Mouse (Mus musculus): Measurements from ENCODE around the gene Selenoh. TPM values are rescaled to one million over a fixed set of nuclear protein-coding genes. Genes with fewer than 3 reads are reported as not detected.
A peak's percentile ranks its signal among the peaks of the same experiment; 100 is the strongest.

The Selenoh gene
- polyA plus RNA-seq, 1 experiment = 129 TPM

DNA sequence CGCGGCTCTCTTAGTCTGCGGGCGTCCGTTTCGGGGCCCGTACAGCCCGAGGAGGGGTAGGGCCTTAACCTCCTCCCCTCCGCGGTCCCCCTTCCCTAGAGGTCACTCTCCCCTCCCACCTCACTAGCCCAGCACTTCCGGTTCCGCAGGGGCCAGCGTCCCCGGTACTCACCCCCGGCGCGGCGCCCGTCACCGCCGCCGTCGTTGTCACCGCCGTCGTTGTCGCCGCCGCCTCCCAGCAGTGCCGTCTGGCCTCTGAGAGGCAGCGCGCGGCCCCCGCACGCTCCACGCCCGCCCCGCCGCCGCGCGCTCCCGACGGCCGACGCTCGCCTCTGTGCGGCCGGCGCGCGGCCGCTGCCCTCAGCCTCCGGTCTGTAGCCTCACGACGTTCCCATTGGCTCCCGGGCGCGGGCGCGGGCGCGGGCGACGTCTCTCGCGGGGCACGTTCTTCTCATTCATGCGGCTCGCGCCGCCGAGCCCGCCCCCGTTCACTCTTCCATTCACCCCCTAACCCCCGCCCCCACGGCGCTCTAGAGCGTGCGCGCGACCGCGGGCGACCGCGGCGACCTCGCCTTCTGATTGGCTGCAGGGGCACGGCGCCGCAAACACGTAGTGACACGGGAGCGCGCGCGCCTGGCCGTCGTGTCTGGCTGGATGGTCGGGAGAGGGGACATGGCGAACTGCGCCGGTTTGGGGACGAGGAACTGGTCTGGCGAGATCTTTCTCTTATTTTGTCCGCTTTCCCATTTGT, 44.4 kb upstream of the Selenoh start, which contains the start of gene Zdhhc5:
TSS of gene Zdhhc5 (minus strand) at position 370 of the 751 bp plus-strand sequence.
- TF ChIP-seq REST (IDR thresholded peaks at IDR 0.05; ENCODE audit: insufficient read depth, insufficient read length) (no peak), POLR2A (IDR thresholded peaks at IDR 0.05; ENCODE audit: insufficient read length, low read depth) (peak; percentile 94), TCF12 (IDR thresholded peaks at IDR 0.05; ENCODE audit: insufficient read depth, poor library complexity, severe bottlenecking) (no peak), SRF (IDR thresholded peaks at IDR 0.05; ENCODE audit: control insufficient read depth, insufficient read length, low read depth) (peak; percentile 37), MYOD1 (IDR thresholded peaks at IDR 0.05; ENCODE audit: control insufficient read depth in 1 of 3, insufficient read length in 2 of 3, low read depth in 2 of 3) (no peak), TCF3 (IDR thresholded peaks at IDR 0.05; ENCODE audit: insufficient read length, low read depth) (no peak), MAX (IDR thresholded peaks at IDR 0.05; ENCODE audit: low read depth) (no peak), USF1 (IDR thresholded peaks at IDR 0.05; ENCODE audit: low read depth) (no peak), POLR2AphosphoS2 (IDR thresholded peaks at IDR 0.05; ENCODE audit: insufficient read length, low read depth) (peak; percentile 87), E2F4 (IDR thresholded peaks at IDR 0.05; ENCODE audit: insufficient read depth) (no peak)
- H3ac ChIP-seq (ENCODE audit: control insufficient read depth, insufficient read length) = peak within 1 kb of the TSS; percentile 91
- H3K4me3 ChIP-seq = peak within 1 kb of the TSS; percentile 79
- peaks cover 13% of the 10 kb centered on the region for H3K36me3 ChIP-seq (ENCODE audit: control insufficient read depth, insufficient read depth)
- peaks cover 46% of the 10 kb centered on the region for H3K79me2 ChIP-seq (ENCODE audit: control insufficient read depth, insufficient read depth)
- peak within 1 kb of the TSS; percentile 98 for H3K4me2 ChIP-seq (ENCODE audit: low read depth)
- no peaks in the 10 kb centered on the region for H3K27me3 ChIP-seq (ENCODE audit: control insufficient read depth, insufficient read depth, insufficient read length)

GRCm38 (mm10) chr2:84714422-84714810, 43.8 kb upstream of the Selenoh start:
- peak overlapping the region; percentile 91 for H3ac ChIP-seq (ENCODE audit: control insufficient read depth, insufficient read length)
- peaks cover 18% of the 10 kb centered on the region for H3K36me3 ChIP-seq (ENCODE audit: control insufficient read depth, insufficient read depth)
- no peaks in the 10 kb centered on the region for H3K27me3 ChIP-seq (ENCODE audit: control insufficient read depth, insufficient read depth, insufficient read length)
- H3K4me3 ChIP-seq = peak overlapping the region; percentile 79
- TF ChIP-seq TCF12 (IDR thresholded peaks at IDR 0.05; ENCODE audit: insufficient read depth, poor library complexity, severe bottlenecking) (no peak), SRF (IDR thresholded peaks at IDR 0.05; ENCODE audit: control insufficient read depth, insufficient read length, low read depth) (no peak), POLR2A (IDR thresholded peaks at IDR 0.05; ENCODE audit: insufficient read length, low read depth) (no peak), E2F4 (IDR thresholded peaks at IDR 0.05; ENCODE audit: insufficient read depth) (no peak), CEBPB (IDR thresholded peaks at IDR 0.05; ENCODE audit: insufficient read depth, poor library complexity, severe bottlenecking) (no peak), USF1 (IDR thresholded peaks at IDR 0.05; ENCODE audit: low read depth) (no peak), MAX (IDR thresholded peaks at IDR 0.05; ENCODE audit: low read depth) (no peak), TCF3 (IDR thresholded peaks at IDR 0.05; ENCODE audit: insufficient read length, low read depth) (no peak), REST (IDR thresholded peaks at IDR 0.05; ENCODE audit: insufficient read depth, insufficient read length) (no peak), MYOD1 (IDR thresholded peaks at IDR 0.05; ENCODE audit: control insufficient read depth in 1 of 3, insufficient read length in 2 of 3, low read depth in 2 of 3) (no peak), MYOG (IDR thresholded peaks at IDR 0.05; ENCODE audit: control insufficient read depth in 1 of 3, insufficient read depth in 1 of 3, insufficient read length in 2 of 3, low read depth in 2 of 3) (no peak), POLR2AphosphoS2 (IDR thresholded peaks at IDR 0.05; ENCODE audit: insufficient read length, low read depth) (no peak)
- H3K79me2 ChIP-seq (ENCODE audit: control insufficient read depth, insufficient read depth) = peaks cover 52% of the 10 kb centered on the region
- H3K4me2 ChIP-seq (ENCODE audit: low read depth) = peak overlapping the region; percentile 88

GRCm38 (mm10) chr2:84711898-84712297, 41.3 kb upstream of the Selenoh start:
- H3K4me2 ChIP-seq (ENCODE audit: low read depth) = no peak overlapping the region
- H3K4me3 ChIP-seq = no peak overlapping the region
- H3K79me2 ChIP-seq (ENCODE audit: control insufficient read depth, insufficient read depth) = peaks cover 76% of the 10 kb centered on the region
- H3ac ChIP-seq (ENCODE audit: control insufficient read depth, insufficient read length) = no peak overlapping the region
- TF ChIP-seq CEBPB (IDR thresholded peaks at IDR 0.05; ENCODE audit: insufficient read depth, poor library complexity, severe bottlenecking) = no peak
- TF ChIP-seq TCF3 (IDR thresholded peaks at IDR 0.05; ENCODE audit: insufficient read length, low read depth) = no peak
- no peak for TF ChIP-seq USF1 (IDR thresholded peaks at IDR 0.05; ENCODE audit: low read depth)
- no peak for TF ChIP-seq REST (IDR thresholded peaks at IDR 0.05; ENCODE audit: insufficient read depth, insufficient read length)
- TF ChIP-seq POLR2A (IDR thresholded peaks at IDR 0.05; ENCODE audit: insufficient read length, low read depth) = no peak
- TF ChIP-seq E2F4 (IDR thresholded peaks at IDR 0.05; ENCODE audit: insufficient read depth) = no peak
- TF ChIP-seq SRF (IDR thresholded peaks at IDR 0.05; ENCODE audit: control insufficient read depth, insufficient read length, low read depth) = no peak
- H3K27me3 ChIP-seq (ENCODE audit: control insufficient read depth, insufficient read depth, insufficient read length) = no peaks in the 10 kb centered on the region
- peaks cover 31% of the 10 kb centered on the region for H3K36me3 ChIP-seq (ENCODE audit: control insufficient read depth, insufficient read depth)

DNA sequence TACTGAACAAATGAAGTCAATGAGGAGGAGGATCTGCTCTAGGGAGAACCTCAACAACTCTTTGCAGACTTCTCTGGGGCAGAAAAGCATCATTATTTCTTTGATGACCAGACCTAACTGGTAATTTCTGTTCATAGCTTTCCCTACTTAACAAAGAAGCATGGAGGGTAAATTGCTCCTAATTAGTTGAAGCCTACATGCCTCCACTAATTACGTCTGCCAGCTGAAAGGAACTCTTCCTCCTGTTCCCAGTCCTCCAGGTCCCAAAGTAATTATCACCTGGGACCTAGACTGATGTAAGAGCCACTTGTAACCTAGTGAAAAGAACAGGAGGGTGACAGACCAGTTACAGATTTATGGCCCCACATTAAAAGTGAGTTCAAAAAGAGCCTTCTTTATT, 37.0 kb upstream of the Selenoh start:
- no peak for TF ChIP-seq TCF3 (IDR thresholded peaks at IDR 0.05; ENCODE audit: insufficient read length, low read depth)
- no peak for TF ChIP-seq MAX (IDR thresholded peaks at IDR 0.05; ENCODE audit: low read depth)
- TF ChIP-seq MYOG (IDR thresholded peaks at IDR 0.05; ENCODE audit: control insufficient read depth in 1 of 3, insufficient read depth in 1 of 3, insufficient read length in 2 of 3, low read depth in 2 of 3) = no peak
- TF ChIP-seq E2F4 (IDR thresholded peaks at IDR 0.05; ENCODE audit: insufficient read depth) = no peak
- no peak for TF ChIP-seq CEBPB (IDR thresholded peaks at IDR 0.05; ENCODE audit: insufficient read depth, poor library complexity, severe bottlenecking)
- no peak for TF ChIP-seq POLR2A (IDR thresholded peaks at IDR 0.05; ENCODE audit: insufficient read length, low read depth)
- TF ChIP-seq REST (IDR thresholded peaks at IDR 0.05; ENCODE audit: insufficient read depth, insufficient read length) = no peak
- TF ChIP-seq USF1 (IDR thresholded peaks at IDR 0.05; ENCODE audit: low read depth) = no peak
- no peak for TF ChIP-seq TCF12 (IDR thresholded peaks at IDR 0.05; ENCODE audit: insufficient read depth, poor library complexity, severe bottlenecking)
- TF ChIP-seq SRF (IDR thresholded peaks at IDR 0.05; ENCODE audit: control insufficient read depth, insufficient read length, low read depth) = no peak
- TF ChIP-seq POLR2AphosphoS2 (IDR thresholded peaks at IDR 0.05; ENCODE audit: insufficient read length, low read depth) = no peak
- TF ChIP-seq MYOD1 (IDR thresholded peaks at IDR 0.05; ENCODE audit: control insufficient read depth in 1 of 3, insufficient read length in 2 of 3, low read depth in 2 of 3) = no peak
- no peak overlapping the region for H3K4me3 ChIP-seq
- H3K36me3 ChIP-seq (ENCODE audit: control insufficient read depth, insufficient read depth) = peaks cover 37% of the 10 kb centered on the region
- H3K27me3 ChIP-seq (ENCODE audit: control insufficient read depth, insufficient read depth, insufficient read length) = no peaks in the 10 kb centered on the region
- H3ac ChIP-seq (ENCODE audit: control insufficient read depth, insufficient read length) = no peak overlapping the region
- H3K4me2 ChIP-seq (ENCODE audit: low read depth) = no peak overlapping the region
- peaks cover 88% of the 10 kb centered on the region for H3K79me2 ChIP-seq (ENCODE audit: control insufficient read depth, insufficient read depth)
